Mouse (Mus musculus) testis, adult 10 weeks (tissue): ENCODE data around the gene Aurkaip1. TPM values are rescaled to one million over a fixed set of nuclear protein-coding genes. Genes with fewer than 3 reads are reported as not detected.

ENCODE experiments used
- polyA plus RNA-seq: library from polyadenylated mRNA; stranded (reverse); fragments of 350-450 nt; fragmentation: Illumina TruSeq; extraction: RNeasy Lipid Tissue Mini Kit (QIAGEN cat#74804); gene quantifications from one replicate; pipeline ENCODE4 v1.2.3, GENCODE M21; 2014; ENCODE audit warnings: low read depth, low replicate concordance

Gene Aurkaip1
- 6.5 TPM for polyA plus RNA-seq

GRCm38 (mm10) chr4:155831205-155831766 lies at the start of gene Aurkaip1:
Gene Aurkaip1, plus strand, starts transcription at chr4:155831272.

DNA sequence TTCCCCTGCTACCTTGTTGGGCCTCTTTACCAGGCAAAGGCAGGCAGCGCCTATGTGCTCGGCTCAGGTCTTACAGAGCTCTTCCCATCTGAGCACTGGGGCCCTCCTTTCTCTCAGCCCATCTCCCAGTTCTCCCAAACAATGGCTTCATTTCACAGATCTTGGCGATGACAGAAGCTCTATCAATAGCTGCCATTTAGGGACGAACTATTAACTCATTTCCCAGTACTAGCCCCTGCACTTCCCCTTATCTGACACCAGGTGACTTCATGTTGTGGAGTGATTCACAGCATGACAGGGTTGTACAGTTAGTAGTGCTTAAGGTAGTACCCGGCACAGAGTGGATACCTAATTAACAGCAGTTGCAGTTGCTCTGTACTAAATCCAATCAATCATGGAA lies 45.3 kb upstream of the Aurkaip1 start, which contains the start of gene Tmem88b:
Gene Tmem88b, minus strand, starts transcription at position 56 of the 400 bp plus-strand sequence.

GRCm38 (mm10) chr4:155790021-155790489 lies 41.0 kb upstream of the Aurkaip1 start, which contains the start of gene Ankrd65:
Gene Ankrd65, plus strand, starts transcription at chr4:155790439.

DNA sequence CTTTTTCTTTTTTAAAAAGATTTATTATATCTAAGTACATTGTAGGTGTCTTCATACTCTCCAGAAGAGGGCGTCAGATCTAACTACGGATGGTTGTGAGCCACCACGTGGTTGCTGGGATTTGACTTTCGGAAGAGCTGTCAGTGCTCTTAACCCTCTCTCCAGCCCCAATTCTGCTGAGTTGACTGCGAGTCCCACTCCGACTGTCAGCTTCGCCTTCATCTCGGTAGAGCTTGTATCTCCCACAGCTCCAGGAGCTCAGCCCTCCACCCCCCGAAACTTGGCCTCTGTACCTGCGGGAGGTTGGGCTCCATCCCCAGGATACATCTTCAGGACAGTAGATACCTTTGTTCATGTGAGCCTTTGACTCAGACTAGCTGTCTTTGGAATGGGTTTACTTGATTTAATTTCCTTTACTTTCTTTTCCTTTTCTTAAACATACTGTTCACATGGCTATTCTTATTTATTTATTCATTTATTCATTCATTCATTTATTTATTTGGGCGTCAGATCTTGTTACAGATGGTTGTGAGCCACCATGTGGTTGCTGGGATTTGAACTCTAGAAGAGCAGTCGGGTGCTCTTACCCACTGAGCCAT lies 28.2 kb upstream of the Aurkaip1 start, which contains the start of gene Mrpl20:
Gene Mrpl20, plus strand, starts transcription at position 138 of the 599 bp plus-strand sequence.

DNA sequence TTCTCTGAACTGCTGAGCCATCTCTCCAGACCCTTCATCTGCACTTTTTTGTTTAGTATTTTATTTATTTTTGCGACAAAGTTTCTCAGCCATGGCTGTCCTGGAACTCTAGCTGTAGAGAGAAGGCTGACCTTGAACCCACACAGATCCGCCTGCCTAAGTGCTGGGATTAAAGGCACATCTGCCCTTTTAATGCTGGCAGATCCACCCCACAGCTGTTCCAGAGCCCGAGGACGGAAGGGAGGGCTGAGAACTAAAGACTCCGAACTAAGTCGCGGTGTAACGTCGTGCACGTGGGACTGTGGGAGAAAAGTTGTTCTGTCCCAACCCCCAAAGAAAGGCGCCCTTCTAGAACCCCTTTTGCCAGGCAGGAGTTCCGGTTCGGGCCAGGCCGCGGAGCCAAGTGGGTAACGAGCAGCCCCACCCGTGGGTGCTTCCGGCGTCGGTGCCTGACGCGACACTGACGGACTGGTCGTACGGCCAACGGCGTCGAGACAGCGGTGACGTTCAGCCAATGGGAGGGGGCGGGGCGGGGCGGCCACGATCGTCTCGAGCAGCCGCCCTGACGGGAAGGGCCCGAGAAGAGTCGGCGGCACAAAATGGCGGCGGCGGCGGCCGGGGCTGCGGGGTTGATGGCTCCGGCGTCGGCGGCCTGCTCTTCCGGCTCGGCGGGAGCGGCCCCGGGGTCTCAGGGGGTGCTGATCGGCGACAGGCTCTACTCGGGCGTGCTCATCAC lies 19.0 kb upstream of the Aurkaip1 start, which contains the start of gene Ccnl2:
Gene Ccnl2, plus strand, starts transcription at position 561 of the 736 bp plus-strand sequence.

GRCm38 (mm10) chr4:155839483-155839910 lies 8.4 kb downstream of the Aurkaip1 start, which contains the start of gene Mxra8:
Gene Mxra8, plus strand, starts transcription at chr4:155839680.

DNA sequence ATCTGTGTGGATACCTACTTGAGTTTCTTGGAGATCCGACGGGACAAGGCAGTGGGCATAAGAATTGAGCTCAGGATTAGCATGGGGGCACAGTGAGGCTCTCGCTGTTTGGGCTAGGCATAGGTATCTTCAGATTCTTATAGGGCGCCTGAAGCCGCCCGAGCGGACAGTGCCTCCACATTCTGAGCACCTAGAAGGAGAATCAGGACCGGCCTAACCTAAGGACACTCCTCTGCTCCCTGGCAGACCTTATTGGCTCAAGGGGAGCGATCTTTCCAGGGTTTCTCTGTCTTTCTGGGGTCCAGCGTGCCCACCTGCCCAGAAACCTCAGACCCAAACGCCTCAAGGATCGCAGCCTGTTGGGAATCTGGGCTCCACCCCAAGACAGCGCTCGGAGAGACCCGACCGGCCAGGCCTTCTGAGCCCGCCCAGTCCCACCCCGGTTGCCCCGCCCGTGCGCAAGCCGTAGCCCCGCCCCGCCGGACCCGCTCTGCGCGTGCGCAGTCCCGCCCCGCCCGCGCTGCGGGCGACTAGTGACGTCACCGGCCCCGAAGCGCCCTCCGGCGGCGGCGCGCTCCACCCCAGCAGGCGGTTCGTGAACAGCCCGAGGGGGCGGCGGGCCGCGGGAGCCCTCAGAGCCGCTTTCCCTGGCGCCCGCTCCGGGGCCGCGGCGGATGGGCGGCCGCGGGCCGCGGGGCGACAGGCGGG lies 16.0 kb downstream of the Aurkaip1 start, which contains the start of gene Dvl1:
Gene Dvl1, plus strand, starts transcription at position 532 of the 708 bp plus-strand sequence.

DNA sequence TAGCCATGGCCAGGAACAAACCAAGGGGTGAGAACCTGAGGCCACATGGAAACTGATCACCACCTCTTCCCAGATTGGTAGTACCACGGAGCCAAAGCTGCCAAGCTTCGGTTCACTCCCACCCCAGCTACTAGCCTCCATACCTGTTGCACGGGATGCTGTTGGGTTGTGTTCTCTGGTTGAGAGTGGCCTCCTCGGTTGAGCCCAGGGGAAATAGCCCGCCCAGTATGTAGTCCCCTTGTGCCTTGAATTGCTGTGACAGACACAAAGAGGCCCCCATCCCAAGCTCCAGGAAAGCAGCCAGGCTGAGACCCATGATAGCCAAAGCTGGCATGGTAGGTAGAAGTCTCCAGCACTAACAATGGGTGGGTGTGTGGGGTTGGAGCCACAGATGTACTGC lies 31.9 kb downstream of the Aurkaip1 start, which contains the start of gene Tas1r3:
Gene Tas1r3, minus strand, starts transcription at position 362 of the 400 bp plus-strand sequence.

DNA sequence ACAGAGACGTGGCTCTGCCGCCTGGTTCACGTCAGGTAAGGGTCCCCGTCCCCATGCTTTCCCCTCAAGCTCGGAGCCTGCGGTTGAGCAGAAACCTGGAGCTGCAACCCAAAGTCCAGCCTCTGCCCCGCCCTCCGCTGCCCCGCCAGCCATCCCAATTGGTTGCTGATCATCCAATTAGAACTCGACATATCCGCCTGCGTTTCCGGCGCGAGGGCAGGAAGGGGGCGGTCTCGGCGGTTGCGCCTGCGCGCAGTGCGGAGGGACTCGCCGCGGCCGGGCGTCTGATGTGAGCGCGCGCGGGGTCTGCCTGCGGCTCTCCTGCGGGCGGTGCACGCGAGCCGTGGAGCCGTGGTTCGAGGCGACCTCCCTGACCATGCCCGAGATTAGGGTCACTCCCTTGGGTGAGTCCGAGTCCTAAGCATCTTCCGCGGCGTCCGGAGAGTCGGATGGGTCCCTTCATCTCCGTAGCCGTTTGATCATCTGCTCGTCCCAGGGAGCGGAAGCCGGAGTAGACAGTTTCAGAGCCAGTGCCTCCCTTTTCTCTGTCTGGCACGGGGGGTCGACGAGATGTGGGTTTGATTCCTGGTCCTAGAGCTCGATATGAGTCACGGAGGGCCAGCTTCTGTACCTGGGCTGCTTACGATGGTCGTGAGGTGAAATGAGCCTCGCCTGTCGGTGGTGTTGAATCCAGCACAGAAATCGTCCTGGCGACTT lies 38.4 kb downstream of the Aurkaip1 start, which contains the start of the genes Cptp and Ints11:
Gene Cptp, minus strand, starts transcription at position 124 of the 717 bp plus-strand sequence.
Gene Ints11, plus strand, starts transcription at position 230 of the 717 bp plus-strand sequence.

Other genes starting within 250 kb of the Aurkaip1 start
- gene Slc35e2, start 229.9 kb upstream of the Aurkaip1 start, polyA plus RNA-seq: 5.4 TPM
- gene Cdk11b, start 206.4 kb upstream of the Aurkaip1 start, polyA plus RNA-seq: 73.4 TPM
- not detected for gene Gm10563, start 185.9 kb upstream of the Aurkaip1 start, polyA plus RNA-seq
- 0.27 TPM for gene Mmp23, start 177.9 kb upstream of the Aurkaip1 start, polyA plus RNA-seq
- 1.5 TPM for gene Mib2, start 162.1 kb upstream of the Aurkaip1 start, polyA plus RNA-seq
- gene Fndc10, start 136.9 kb upstream of the Aurkaip1 start, polyA plus RNA-seq: not detected
- gene Ssu72, start 126.5 kb upstream of the Aurkaip1 start, polyA plus RNA-seq: 45.1 TPM
- gene Tmem240, start 96.5 kb upstream of the Aurkaip1 start, polyA plus RNA-seq: not detected
- gene Atad3a, start 70.2 kb upstream of the Aurkaip1 start, polyA plus RNA-seq: 1.5 TPM
- 0.57 TPM for gene Vwa1, start 56.6 kb upstream of the Aurkaip1 start, polyA plus RNA-seq
- gene Tmem88b, start 45.4 kb upstream of the Aurkaip1 start, polyA plus RNA-seq: 1.7 TPM
- not detected for gene Ankrd65, start 40.8 kb upstream of the Aurkaip1 start, polyA plus RNA-seq
- 131 TPM for gene Mrpl20, start 28.4 kb upstream of the Aurkaip1 start, polyA plus RNA-seq
- 32.1 TPM for gene Ccnl2, start 18.8 kb upstream of the Aurkaip1 start, polyA plus RNA-seq
- gene Mxra8, start 8.4 kb downstream of the Aurkaip1 start, polyA plus RNA-seq: 91.8 TPM
- 6.2 TPM for gene Dvl1, start 16.1 kb downstream of the Aurkaip1 start, polyA plus RNA-seq
- gene Tas1r3, start 32.1 kb downstream of the Aurkaip1 start, polyA plus RNA-seq: 0.18 TPM
- 60.8 TPM for gene Cptp, start 38.2 kb downstream of the Aurkaip1 start, polyA plus RNA-seq
- gene Ints11, start 38.3 kb downstream of the Aurkaip1 start, polyA plus RNA-seq: 2.4 TPM
- 0.56 TPM for gene Pusl1, start 60.5 kb downstream of the Aurkaip1 start, polyA plus RNA-seq
- gene Acap3, start 60.5 kb downstream of the Aurkaip1 start, polyA plus RNA-seq: 1.0 TPM
- 156 TPM for gene Ube2j2, start 112.6 kb downstream of the Aurkaip1 start, polyA plus RNA-seq
- 8.9 TPM for gene C1qtnf12, start 131.0 kb downstream of the Aurkaip1 start, polyA plus RNA-seq
- gene B3galt6, start 161.4 kb downstream of the Aurkaip1 start, polyA plus RNA-seq: 1.7 TPM
- 97.4 TPM for gene Sdf4, start 161.6 kb downstream of the Aurkaip1 start, polyA plus RNA-seq
- gene Tnfrsf4, start 182.6 kb downstream of the Aurkaip1 start, polyA plus RNA-seq: not detected
- not detected for gene Tnfrsf18, start 194.9 kb downstream of the Aurkaip1 start, polyA plus RNA-seq
- 25.6 TPM for gene Ttll10, start 228.1 kb downstream of the Aurkaip1 start, polyA plus RNA-seq